Mouse (Mus musculus) thymus, adult 2 months (tissue): ENCODE data around the gene Prr5.

Experiments used
- CTCF ChIP-seq: fragments of 200-500 bp; IDR thresholded peaks from 2 replicates; pipeline ENCODE4 v1.5.1; 2012; ENCODE audit warnings: mild to moderate bottlenecking, control low read depth, low read length, moderate library complexity, borderline replicate concordance; ENCODE audit not compliant: control insufficient read depth, poor library complexity, insufficient read depth; ENCODE audit errors: extremely low read depth
- POLR2A ChIP-seq: fragments of 200-500 bp; IDR thresholded peaks from 2 replicates; pipeline ENCODE4 v1.6.1; 2012; ENCODE audit warnings: mild to moderate bottlenecking, low read length, control low read depth, moderate library complexity; ENCODE audit not compliant: control insufficient read depth, poor library complexity, insufficient read depth; ENCODE audit errors: extremely low read depth

- no peak for TF ChIP-seq CTCF
- no peak for TF ChIP-seq POLR2A
These were observed 11.4 kb downstream of the Prr5 start for GRCm38 (mm10) chr15:84680545-84681454.
